Mouse (Mus musculus) neural tube, embryonic 13.5 days (tissue): ENCODE results near the gene Actl6b. TPM values are rescaled to one million over a fixed set of nuclear protein-coding genes. Genes with fewer than 3 reads are reported as not detected.
"Not testable (repeated sequence)": the region's sequence is repeated elsewhere in the genome, so short reads cannot be mapped to it uniquely, and the experiment has no call there.

Source experiments
- ATAC-seq: fragments of 200-750 bp; cut with Nextera tagmentation; 2 replicates; pipeline ENCODE4 v1.8.0; 2017; ENCODE audit warnings: low read depth, mild to moderate bottlenecking, moderate TSS enrichment, moderate library complexity
- H3K27ac ChIP-seq: fragments of 300-500 bp; sonication (generic); replicated peaks from 2 replicates; pipeline ENCODE4 v1.5.1; 2015; ENCODE audit warnings: moderate library complexity, mild to moderate bottlenecking, inconsistent platforms
- H3K27me3 ChIP-seq: fragments of 300-500 bp; sonication (generic); 2 replicates; pipeline ENCODE4 v1.6.1; 2015; ENCODE audit warnings: mild to moderate bottlenecking, inconsistent platforms
- H3K36me3 ChIP-seq: fragments of 300-500 bp; sonication (generic); 2 replicates; pipeline ENCODE4 v1.6.1; 2015; ENCODE audit warnings: mild to moderate bottlenecking, inconsistent platforms
- H3K4me1 ChIP-seq: fragments of 300-500 bp; sonication (generic); replicated peaks from 2 replicates; pipeline ENCODE4 v1.6.1; 2015; ENCODE audit warnings: inconsistent platforms
- H3K4me2 ChIP-seq: fragments of 300-500 bp; sonication (generic); 2 replicates; pipeline ENCODE4 v1.6.1; 2015; ENCODE audit warnings: inconsistent platforms, mild to moderate bottlenecking, moderate library complexity
- H3K4me3 ChIP-seq: fragments of 300-500 bp; sonication (generic); 2 replicates; pipeline ENCODE4 v1.5.1; 2015; ENCODE audit warnings: mild to moderate bottlenecking, inconsistent platforms
- H3K9ac ChIP-seq: fragments of 300-500 bp; sonication (generic); 2 replicates; pipeline ENCODE4 v1.6.1; 2015; ENCODE audit warnings: moderate library complexity, mild to moderate bottlenecking, inconsistent platforms
- H3K9me3 ChIP-seq: fragments of 300-500 bp; sonication (generic); 2 replicates; pipeline ENCODE4 v1.6.1; 2016; ENCODE audit warnings: inconsistent platforms
- WGBS: fragments of 180-500 bp; shearing (Covaris S2); methylation state at CpG from one replicate; pipeline ENCODE4 v1.1.7; 2015; 5-methylcytosine and 5-hydroxymethylcytosine counted together
- microRNA-seq: library from miRNA; unstranded; fragments of <30 nt; microRNA quantifications from one replicate; pipeline ENCODE4, GENCODE M21; 2016
- polyA plus RNA-seq: library from polyadenylated mRNA; unstranded; fragments of >200 nt; fragmentation: Nextera tagmentation; extraction: Ambion mirVana; gene quantifications from 2 replicates; pipeline ENCODE4 v1.2.1, GENCODE M21; 2015

Actl6b gene
- polyA plus RNA-seq, 1 experiment from 2014 or later, result 222 TPM

DNA sequence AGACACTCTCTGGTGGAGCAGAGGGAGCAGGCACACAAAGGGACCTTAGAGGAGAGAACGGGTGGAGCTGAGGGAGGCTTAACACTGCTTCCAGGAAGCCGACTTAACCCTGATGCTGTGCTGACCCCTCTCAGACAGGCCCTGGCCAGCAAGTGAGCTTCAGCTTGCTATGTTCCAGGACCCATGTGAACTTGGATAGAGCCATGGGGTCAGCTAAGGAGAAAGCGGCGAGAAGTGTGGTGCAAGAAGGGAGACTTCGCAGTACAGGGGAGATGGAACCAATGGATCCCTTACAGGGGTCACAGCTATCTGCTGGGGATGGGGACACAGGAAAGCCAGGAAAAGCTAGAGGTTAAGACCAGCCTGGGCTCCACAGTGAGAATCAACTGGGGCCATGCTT lies 59.8 kb downstream of the Actl6b start:
- H3K9ac ChIP-seq, result no peak overlapping the region
- H3K27ac ChIP-seq, result no peak overlapping the region
- H3K27me3 ChIP-seq, result peaks cover 12% of the 10 kb centered on the region
- WGBS, result 76% methylated on average over 5 of the region's 5 CpGs
- H3K4me1 ChIP-seq, result peaks cover 17% of the 10 kb centered on the region
- no peak overlapping the region for H3K4me3 ChIP-seq
- H3K36me3 ChIP-seq, result no peaks in the 10 kb centered on the region
- H3K4me2 ChIP-seq, result no peak overlapping the region
- no peaks in the 10 kb centered on the region for H3K9me3 ChIP-seq
- ATAC-seq, result no peak

DNA sequence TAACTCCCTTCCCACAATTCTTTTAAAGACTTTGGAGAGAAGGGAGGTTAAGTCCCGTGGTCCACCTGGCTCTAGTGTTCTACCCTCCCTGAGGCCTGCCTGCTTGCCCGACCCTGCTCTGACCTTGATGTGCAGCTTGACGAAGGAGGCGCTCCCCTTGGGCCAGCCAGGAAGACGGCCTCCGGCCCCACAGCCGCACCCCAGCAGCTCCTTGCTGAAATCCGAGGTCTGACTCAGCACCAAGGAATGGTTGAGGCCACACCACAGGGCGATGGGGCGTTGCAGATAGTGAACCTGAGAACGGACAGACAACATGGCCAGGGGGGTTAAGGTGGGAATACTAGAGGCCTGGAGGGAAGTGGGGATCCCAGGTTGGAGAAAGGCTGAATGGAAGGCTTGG lies 60.2 kb downstream of the Actl6b start, which contains the start of gene Pcolce:
Pcolce (minus strand) TSS at position 235 of the 400 bp plus-strand sequence.
- Histone ChIP-seq H3K9ac (no peak within 1 kb of the TSS), H3K4me2 (no peak within 1 kb of the TSS), H3K27me3 (peaks cover 7% of the 10 kb centered on the region), H3K36me3 (no peaks in the 10 kb centered on the region), H3K4me3 (no peak within 1 kb of the TSS), H3K27ac (no peak within 1 kb of the TSS), H3K9me3 (no peaks in the 10 kb centered on the region), H3K4me1 (peaks cover 12% of the 10 kb centered on the region)
- no peak for ATAC-seq
- WGBS, result 63% methylated on average over 11 of the region's 11 CpGs

DNA sequence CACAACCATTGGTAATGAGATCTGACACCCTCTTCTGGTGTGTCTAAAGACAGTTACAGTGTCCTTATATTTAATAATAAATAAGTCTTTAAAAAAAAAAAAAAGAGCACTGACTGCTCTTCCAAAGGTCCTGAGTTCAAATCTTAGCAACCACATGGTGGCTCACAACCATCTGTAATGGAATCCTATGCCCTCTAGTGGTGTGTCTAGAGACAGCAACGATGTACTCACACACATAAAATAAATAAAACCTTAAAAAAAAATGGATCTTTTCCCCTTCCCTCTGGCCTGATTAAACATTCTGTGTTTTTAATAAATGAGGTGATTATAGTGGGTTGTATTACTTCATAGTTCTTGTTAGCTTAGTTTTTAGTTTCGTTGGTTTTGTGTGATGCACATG lies 61.6 kb downstream of the Actl6b start:
- H3K4me3 ChIP-seq, ATAC-seq: not testable (repeated sequence)
- WGBS, result 88% methylated on average over 2 of the region's 2 CpGs

DNA sequence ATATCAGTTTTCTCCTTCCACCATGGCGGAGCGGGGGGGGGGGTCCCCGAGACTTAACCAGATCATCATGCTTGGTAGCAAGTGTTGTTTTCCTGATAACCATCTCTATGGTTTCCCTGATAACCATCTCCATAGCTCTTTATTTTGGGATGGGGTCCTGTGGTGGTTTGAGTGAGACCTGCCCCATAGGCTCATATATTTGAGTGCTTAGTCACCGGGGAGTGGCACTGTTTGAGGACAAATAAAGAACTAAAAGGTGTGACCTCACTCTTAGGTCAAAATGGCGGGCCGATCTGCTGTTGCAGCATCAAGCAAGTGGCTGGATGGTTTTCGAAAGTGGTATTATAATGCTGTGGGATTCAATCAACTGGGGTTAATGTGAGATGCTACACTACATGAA lies 62.0 kb downstream of the Actl6b start:
- Histone ChIP-seq H3K9ac (no peak overlapping the region), H3K4me3 (no peak overlapping the region), H3K27me3 (no peaks in the 10 kb centered on the region), H3K36me3 (no peaks in the 10 kb centered on the region), H3K4me2 (no peak overlapping the region), H3K4me1 (peaks cover 5% of the 10 kb centered on the region; the same call in 1 of the 2 replicates), H3K27ac (no peak overlapping the region), H3K9me3 (no peaks in the 10 kb centered on the region)
- WGBS, result 89% methylated on average over 7 of the region's 7 CpGs
- ATAC-seq, result no peak

More for the DNA sequence above, 61.6 kb downstream of the Actl6b start:
- H3K4me2 ChIP-seq, H3K36me3 ChIP-seq, H3K4me1 ChIP-seq, H3K9me3 ChIP-seq, H3K27me3 ChIP-seq, H3K9ac ChIP-seq, H3K27ac ChIP-seq: not testable (repeated sequence)

Small RNA genes lying within 50 kb of the gene (microRNA-seq; reads per million reads assigned to microRNA genes)
- not detected for gene Mir6418

Other genes starting within 250 kb of the Actl6b start
- gene Srrt, start 245.8 kb upstream of the Actl6b start, polyA plus RNA-seq, result 102 and 115 TPM in 2 replicates
- 17.7 and 23.8 TPM in 2 replicates for gene Trip6, start 239.1 kb upstream of the Actl6b start, polyA plus RNA-seq
- 26.9 and 27.4 TPM in 2 replicates for gene Slc12a9, start 219.9 kb upstream of the Actl6b start, polyA plus RNA-seq
- 10.8 and 13.4 TPM in 2 replicates for gene Ephb4, start 203.4 kb upstream of the Actl6b start, polyA plus RNA-seq
- gene Zan, start 76.5 kb upstream of the Actl6b start, polyA plus RNA-seq, result 0.06 and 0.08 TPM in 2 replicates
- 79.7 and 80.1 TPM in 2 replicates for gene Pop7, start 51.0 kb upstream of the Actl6b start, polyA plus RNA-seq
- gene Gigyf1, start 35.0 kb upstream of the Actl6b start, polyA plus RNA-seq, result 16.9 and 17.3 TPM in 2 replicates
- not detected in 2 replicates for gene Epo, start 20.3 kb upstream of the Actl6b start, polyA plus RNA-seq
- gene Gnb2, start 20.0 kb upstream of the Actl6b start, polyA plus RNA-seq, result 486 and 510 TPM in 2 replicates
- 3.0 and 3.2 TPM in 2 replicates for gene Tfr2, start 16.3 kb downstream of the Actl6b start, polyA plus RNA-seq
- 50.0 and 58.1 TPM in 2 replicates for gene Mospd3, start 47.5 kb downstream of the Actl6b start, polyA plus RNA-seq
- gene Pcolce, start 60.3 kb downstream of the Actl6b start, polyA plus RNA-seq, result 40.6 and 42.7 TPM in 2 replicates
- gene Fbxo24, start 75.5 kb downstream of the Actl6b start, polyA plus RNA-seq, result 0.17 and 0.20 TPM in 2 replicates
- gene Lrch4, start 75.6 kb downstream of the Actl6b start, polyA plus RNA-seq, result 23.8 and 24.5 TPM in 2 replicates
- 6.7 and 7.9 TPM in 2 replicates for gene Gm20605, start 75.7 kb downstream of the Actl6b start, polyA plus RNA-seq
- 5.6 and 6.5 TPM in 2 replicates for gene Sap25, start 87.8 kb downstream of the Actl6b start, polyA plus RNA-seq
- gene Irs3, start 92.2 kb downstream of the Actl6b start, polyA plus RNA-seq, result 0.20 TPM in 1 of 2 replicates, not detected in the other
- 15.5 and 16.6 TPM in 2 replicates for gene Agfg2, start 131.2 kb downstream of the Actl6b start, polyA plus RNA-seq
- 23.4 and 25.4 TPM in 2 replicates for gene Nyap1, start 188.1 kb downstream of the Actl6b start, polyA plus RNA-seq
- gene Tsc22d4, start 192.2 kb downstream of the Actl6b start, polyA plus RNA-seq, result 76.8 and 86.9 TPM in 2 replicates
- gene Ppp1r35, start 225.3 kb downstream of the Actl6b start, polyA plus RNA-seq, result 38.1 and 39.7 TPM in 2 replicates
- 9.9 and 12.3 TPM in 2 replicates for gene Mepce, start 234.1 kb downstream of the Actl6b start, polyA plus RNA-seq
- 10.4 and 12.4 TPM in 2 replicates for gene Zcwpw1, start 234.3 kb downstream of the Actl6b start, polyA plus RNA-seq